Mouse (Mus musculus) skeletal muscle tissue, adult 2 months (tissue): ENCODE measurements around the gene Vps37c.

ENCODE experiments used
- DNase-seq: peaks from one replicate; pipeline ENCODE4 v3.0.0-alpha.2; 2012; ENCODE audit warnings: low read depth, low spot score

Vps37c gene

DNA sequence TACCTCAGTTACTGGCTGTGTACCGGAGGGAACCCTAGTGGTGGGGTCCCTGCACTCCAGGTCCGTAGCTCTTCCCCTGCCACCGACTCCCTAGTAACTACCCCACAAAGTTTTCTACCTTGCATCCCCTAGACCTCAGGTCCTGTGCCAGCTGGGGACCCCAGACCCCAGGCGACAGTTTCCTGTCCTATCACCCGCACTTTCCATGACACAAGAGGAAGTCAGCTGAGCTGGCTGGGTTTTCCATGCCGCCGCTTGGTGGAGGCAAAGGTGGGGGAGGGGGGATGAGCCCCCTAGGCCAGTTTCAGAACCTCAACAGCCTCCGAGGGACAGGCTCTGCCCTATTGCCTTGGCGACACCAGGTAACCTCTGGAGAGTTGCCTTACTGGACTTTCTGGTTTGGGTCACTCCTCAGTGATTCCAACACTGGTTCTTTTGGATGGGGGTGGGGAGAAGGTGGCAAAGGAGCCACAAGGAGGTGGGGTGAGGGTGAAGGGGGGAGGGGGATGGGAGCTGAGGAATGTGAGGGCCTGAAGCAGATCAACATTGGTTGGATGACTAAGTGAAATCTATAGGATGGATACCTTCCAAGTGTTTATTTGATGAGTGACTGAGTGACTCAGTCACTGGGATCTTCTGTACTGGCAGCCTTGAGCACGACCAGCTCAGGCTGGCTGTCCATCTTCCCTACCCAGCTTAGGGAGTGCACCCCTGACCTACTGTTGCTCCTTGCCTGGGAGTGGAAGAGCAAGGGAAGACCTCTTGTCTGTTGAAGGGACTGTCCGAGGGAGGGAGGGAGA, 52.3 kb downstream of the Vps37c start:
- no peak for DNase-seq

GRCm38 (mm10) chr19:10742145-10742544, 53.6 kb downstream of the Vps37c start:
- DNase-seq = no peak

- no peak for DNase-seq
Observed at GRCm38 (mm10) chr19:10742565-10742964, 54.0 kb downstream of the Vps37c start.

DNA sequence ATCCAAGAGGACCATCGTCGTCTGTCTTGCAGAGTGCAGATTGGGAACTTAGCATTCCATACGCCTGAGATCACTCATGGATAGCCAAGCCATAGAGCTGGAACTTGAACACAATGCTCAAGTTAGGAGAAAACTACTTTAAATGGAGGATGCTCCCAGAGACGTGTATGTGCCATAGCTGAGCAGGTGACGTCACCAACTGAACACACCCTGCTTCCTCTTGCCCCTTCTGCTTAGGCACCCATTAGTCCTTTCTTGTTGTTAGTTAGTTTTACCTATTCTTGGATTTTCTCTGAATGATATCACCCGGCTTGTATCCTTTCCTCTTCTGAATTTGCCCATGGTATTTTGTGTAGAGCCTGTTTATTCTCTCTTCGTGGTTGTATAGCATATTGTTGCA, 58.6 kb downstream of the Vps37c start:
- DNase-seq = no peak

GRCm38 (mm10) chr19:10747718-10748117, 59.2 kb downstream of the Vps37c start:
- no peak for DNase-seq

GRCm38 (mm10) chr19:10748401-10749102, 60.0 kb downstream of the Vps37c start:
- DNase-seq = no peak

GRCm38 (mm10) chr19:10749295-10749694, 60.8 kb downstream of the Vps37c start:
- no peak for DNase-seq

DNA sequence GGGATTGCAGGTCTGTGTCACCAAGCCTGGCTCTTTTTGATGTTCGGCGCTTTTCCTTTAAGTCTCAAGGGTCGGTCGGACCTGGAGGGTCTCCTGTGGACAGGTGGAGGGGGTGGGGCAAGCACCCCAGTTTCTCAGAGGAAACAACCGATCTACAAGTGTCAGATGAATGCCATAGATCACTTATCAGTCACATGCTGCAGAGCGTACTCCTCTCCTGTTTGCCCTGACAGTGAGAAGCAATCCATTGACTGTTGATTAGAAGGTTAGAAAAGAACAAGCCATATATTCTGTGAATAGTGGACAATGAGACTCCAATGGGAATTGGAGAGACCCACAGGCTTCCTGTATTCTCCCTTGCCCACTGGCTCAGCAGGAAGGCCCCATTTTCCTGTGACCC, 61.6 kb downstream of the Vps37c start:
- no peak for DNase-seq

DNA sequence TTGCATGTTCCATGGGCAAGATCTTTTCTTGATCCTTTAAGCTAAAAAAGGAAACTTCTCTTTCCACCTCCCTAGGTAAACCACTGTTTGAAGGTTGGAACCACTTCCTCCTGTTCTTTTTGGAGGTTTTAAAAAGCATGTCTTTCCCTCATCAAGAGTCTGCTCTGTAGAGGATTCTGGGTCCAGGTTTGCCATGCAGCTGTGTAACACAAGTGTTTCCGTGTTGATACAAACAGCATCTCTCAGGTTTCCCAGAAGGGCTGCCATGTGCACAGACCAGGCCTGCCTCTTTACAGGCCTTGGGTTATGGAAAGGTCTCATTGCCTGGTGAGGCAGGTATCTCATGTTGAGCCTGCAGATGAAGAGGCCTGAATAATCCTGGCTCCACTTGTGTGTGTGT, 63.1 kb downstream of the Vps37c start:
- no peak for DNase-seq

DNA sequence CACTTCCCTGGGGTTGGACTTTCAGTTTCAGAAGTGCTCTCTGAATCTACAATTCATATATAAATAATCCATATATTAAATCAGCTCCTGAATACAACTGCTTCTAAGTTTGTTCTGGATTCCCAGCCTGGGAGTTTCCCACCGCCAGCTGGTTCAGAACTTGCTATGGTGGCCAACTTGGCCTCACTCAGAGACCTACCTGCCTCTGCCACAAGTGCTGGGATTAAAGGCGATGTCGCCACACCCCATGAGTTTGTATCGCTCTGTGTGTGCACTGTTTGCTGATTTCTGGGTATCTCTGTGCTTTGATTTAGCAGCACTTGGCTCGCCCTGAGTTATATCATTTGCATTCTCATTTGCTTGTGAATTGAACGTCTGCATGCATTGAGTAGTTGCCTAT, 63.6 kb downstream of the Vps37c start:
- DNase-seq = no peak

- DNase-seq = no peak
Observed at GRCm38 (mm10) chr19:10752646-10753045, 64.1 kb downstream of the Vps37c start.

- DNase-seq = no peak
Observed at GRCm38 (mm10) chr19:10757125-10757524, 68.6 kb downstream of the Vps37c start.

DNA sequence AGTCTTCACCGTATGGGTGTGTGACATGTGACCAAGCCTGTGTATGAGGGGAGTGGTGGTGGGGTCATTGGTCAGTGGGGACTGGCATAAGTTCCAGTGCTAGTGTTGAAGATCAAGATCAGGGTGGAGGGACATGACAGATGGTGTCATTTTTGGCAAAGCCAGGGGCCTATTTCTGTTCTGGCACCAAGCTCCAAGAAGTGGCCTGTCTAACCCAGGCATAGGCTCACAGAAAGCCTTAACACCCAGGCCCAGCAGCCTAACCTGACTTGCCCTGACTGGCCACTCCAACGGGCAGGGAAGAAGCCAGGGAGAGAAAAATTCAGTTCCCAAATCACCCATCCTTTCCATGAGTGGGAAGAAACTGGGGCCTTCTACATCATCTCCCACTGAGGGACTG, 69.0 kb downstream of the Vps37c start:
- peak; percentile 61 for DNase-seq

- no peak for DNase-seq
Observed at GRCm38 (mm10) chr19:10758708-10759107, 70.2 kb downstream of the Vps37c start.

DNA sequence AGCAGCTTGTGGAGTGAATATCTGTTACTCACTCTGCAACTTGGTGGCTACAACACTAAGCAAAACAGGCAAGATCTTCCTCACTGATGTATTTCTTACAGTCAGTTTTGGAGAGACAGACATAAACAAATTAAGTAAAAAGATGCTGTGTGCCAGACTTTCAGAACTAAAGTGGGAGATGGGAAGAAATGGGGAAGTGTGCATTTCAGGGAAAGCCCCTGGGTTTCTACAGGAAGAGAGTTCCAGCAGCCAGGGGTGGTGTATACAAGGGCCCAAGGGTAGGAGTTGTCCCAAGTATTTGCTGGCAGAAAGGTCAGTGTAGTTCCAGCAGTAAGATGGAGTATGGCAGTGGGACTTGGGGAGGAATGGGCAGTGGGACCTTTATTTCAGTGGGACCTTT, 71.0 kb downstream of the Vps37c start:
- DNase-seq = no peak

DNA sequence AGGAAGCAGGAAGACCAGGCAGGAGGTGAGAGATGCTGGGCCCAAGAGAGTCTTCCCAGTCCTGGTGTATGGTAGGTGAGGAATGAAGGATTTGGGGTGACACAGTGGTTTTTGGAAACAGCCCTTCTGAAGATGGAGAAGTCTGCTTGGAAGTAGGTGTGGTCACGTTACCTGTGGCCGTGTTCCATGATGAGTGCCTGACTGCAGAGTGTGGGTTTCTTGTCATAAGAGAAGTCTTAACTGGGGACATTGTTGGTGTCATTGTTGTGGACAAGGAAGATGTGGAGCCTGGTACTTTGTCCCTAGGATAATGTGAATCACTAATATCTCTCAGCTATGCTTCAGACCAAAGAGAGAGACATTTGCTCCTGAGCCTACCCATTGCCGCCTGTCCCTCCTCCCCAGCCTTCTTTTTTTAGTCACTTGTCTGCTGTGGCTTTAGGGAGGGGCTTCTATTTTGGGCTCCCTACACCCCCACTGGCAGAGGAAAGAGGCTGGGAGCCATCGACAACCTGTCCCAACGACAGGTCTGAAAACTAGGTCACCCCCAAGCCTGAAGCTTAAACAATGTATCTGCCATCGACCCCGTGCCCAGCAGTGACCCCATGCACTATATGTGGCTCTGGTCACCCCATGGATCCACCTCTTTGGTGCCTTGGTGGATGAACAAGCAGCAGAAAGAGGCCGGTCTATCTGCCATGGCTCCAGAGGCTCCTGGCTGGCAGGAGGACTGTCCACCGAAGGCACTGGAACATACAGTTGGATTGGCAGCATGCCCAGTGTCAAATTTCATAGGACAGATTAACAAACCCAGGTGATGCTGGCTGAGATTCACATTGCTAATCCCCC, 71.7 kb downstream of the Vps37c start:
- peak; percentile 88 for DNase-seq

- no peak for DNase-seq
Observed at GRCm38 (mm10) chr19:10761794-10762415, 73.4 kb downstream of the Vps37c start.

GRCm38 (mm10) chr19:10762468-10762867, 73.9 kb downstream of the Vps37c start:
- DNase-seq = no peak

- no peak for DNase-seq
Observed at GRCm38 (mm10) chr19:10763381-10764031, 75.0 kb downstream of the Vps37c start.
